Mouse (Mus musculus): ENCODE measurements around the gene Hbs1l.

The Hbs1l gene

GRCm38 (mm10) chr10:21304672-21305632, 9.2 kb downstream of the Hbs1l start:
- DNase-seq (ENCODE audit: extremely low read depth, low read depth, low spot score) = no peak

- DNase-seq (ENCODE audit: extremely low read depth, low read depth, low spot score) = peak; percentile 72
Measured at GRCm38 (mm10) chr10:21313732-21314131, 18.0 kb downstream of the Hbs1l start.

- DNase-seq (ENCODE audit: extremely low read depth, low read depth, low spot score) = no peak
Measured at GRCm38 (mm10) chr10:21316123-21316522, 20.3 kb downstream of the Hbs1l start.

GRCm38 (mm10) chr10:21318250-21318649, 22.5 kb downstream of the Hbs1l start:
- DNase-seq (ENCODE audit: extremely low read depth, low read depth, low spot score) = no peak

- no peak for DNase-seq (ENCODE audit: extremely low read depth, low read depth, low spot score)
Measured at GRCm38 (mm10) chr10:21318996-21319395, 23.2 kb downstream of the Hbs1l start.

GRCm38 (mm10) chr10:21320601-21321000, 24.8 kb downstream of the Hbs1l start:
- no peak for DNase-seq (ENCODE audit: extremely low read depth, low read depth, low spot score)

GRCm38 (mm10) chr10:21326352-21326751, 30.6 kb downstream of the Hbs1l start:
- DNase-seq (ENCODE audit: extremely low read depth, low read depth, low spot score) = no peak

GRCm38 (mm10) chr10:21327605-21328135, 31.9 kb downstream of the Hbs1l start:
- DNase-seq (ENCODE audit: extremely low read depth, low read depth, low spot score) = no peak

- DNase-seq (ENCODE audit: extremely low read depth, low read depth, low spot score) = no peak
Measured at GRCm38 (mm10) chr10:21334349-21335105, 38.7 kb downstream of the Hbs1l start.

- DNase-seq (ENCODE audit: extremely low read depth, low read depth, low spot score) = no peak
Measured at GRCm38 (mm10) chr10:21335534-21335933, 39.8 kb downstream of the Hbs1l start.

GRCm38 (mm10) chr10:21337191-21337590, 41.4 kb downstream of the Hbs1l start:
- DNase-seq (ENCODE audit: extremely low read depth, low read depth, low spot score) = no peak

GRCm38 (mm10) chr10:21341706-21342105, 45.9 kb downstream of the Hbs1l start:
- DNase-seq (ENCODE audit: extremely low read depth, low read depth, low spot score) = no peak

- DNase-seq (ENCODE audit: extremely low read depth, low read depth, low spot score) = no peak
Measured at GRCm38 (mm10) chr10:21342331-21343005, 46.7 kb downstream of the Hbs1l start.

GRCm38 (mm10) chr10:21347332-21347731, 51.6 kb downstream of the Hbs1l start:
- no peak for DNase-seq (ENCODE audit: extremely low read depth, low read depth, low spot score)

- DNase-seq (ENCODE audit: extremely low read depth, low read depth, low spot score) = no peak
Measured at GRCm38 (mm10) chr10:21349449-21349848, 53.7 kb downstream of the Hbs1l start.

GRCm38 (mm10) chr10:21349946-21350345, 54.2 kb downstream of the Hbs1l start:
- no peak for DNase-seq (ENCODE audit: extremely low read depth, low read depth, low spot score)

GRCm38 (mm10) chr10:21350531-21351515, 55.0 kb downstream of the Hbs1l start:
- no peak for DNase-seq (ENCODE audit: extremely low read depth, low read depth, low spot score)

- no peak for DNase-seq (ENCODE audit: extremely low read depth, low read depth, low spot score)
Measured at GRCm38 (mm10) chr10:21351766-21352165, 56.0 kb downstream of the Hbs1l start.

- DNase-seq (ENCODE audit: extremely low read depth, low read depth, low spot score) = no peak
Measured at GRCm38 (mm10) chr10:21353890-21354289, 58.1 kb downstream of the Hbs1l start.

GRCm38 (mm10) chr10:21354506-21354905, 58.7 kb downstream of the Hbs1l start:
- DNase-seq (ENCODE audit: extremely low read depth, low read depth, low spot score) = no peak
